In the genomic region with DNA sequence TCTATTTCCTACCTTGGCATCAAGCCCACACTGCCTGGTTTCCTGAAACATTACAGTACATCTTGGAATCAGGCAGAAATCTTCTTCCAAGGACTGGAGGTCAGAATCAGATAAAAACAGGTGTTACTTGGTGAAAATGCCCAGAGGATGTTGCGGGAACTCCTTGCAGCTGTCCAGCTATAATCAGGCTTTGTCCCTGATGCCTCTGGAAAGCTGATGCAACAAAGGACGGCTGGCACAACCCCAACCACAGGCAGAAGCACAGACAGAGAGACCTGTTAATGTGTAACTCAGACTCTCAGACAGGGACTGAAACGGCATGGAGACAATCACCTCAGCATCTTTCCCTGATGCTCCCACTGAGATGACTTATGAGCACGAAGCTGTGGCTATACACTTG, we compare ENCODE assay signal across 17 mouse cellular contexts.
DNase-seq lines count a peak whose midpoint lies in the region; ATAC-seq lines count a peak whose summit lies in the region.
"Had no signal": no experiment of that assay in that cellular context is flagged by ENCODE, and none has a peak within 500 bp of the region (broad histone marks: within the 10 kb centered on the region; RNA-seq: fewer than 3 reads in every experiment).

No protein-coding gene starts in this region.

- peak; percentile 67 for DNase-seq in embryonic facial prominence, embryonic 14.5 days (ENCODE audit: low spot score)
- no peak for DNase-seq in embryonic facial prominence, embryonic 10.5 days (ENCODE audit: low spot score)
- DNase-seq in kidney, adult 11 months, result peak; percentile 7
- DNase-seq in right cerebral cortex, postnatal 10 days (ENCODE audit: low spot score in 2 of 2), result peak; percentile 22
- DNase-seq in right cerebral cortex, adult 2 months (ENCODE audit: low spot score in 2 of 2), result no peak
- DNase-seq in urinary bladder, adult 18-20 months (ENCODE audit: low spot score in 2 of 2), result no peak
- DNase-seq: layer of hippocampus, adult 9-11 months; thymus, postnatal 4 days had no signal

- H3K9ac ChIP-seq in embryonic facial prominence, embryonic 14.5 days (ENCODE audit: low read depth, low read length), result no peak overlapping the region
- H3K9ac ChIP-seq in kidney, embryonic 16.5 days (replicated peaks; ENCODE audit: low read length), result no peak overlapping the region
- no peak overlapping the region for H3K9ac ChIP-seq in neural tube, embryonic 15.5 days (replicated peaks)
- H3K9ac ChIP-seq: embryonic facial prominence, embryonic 13.5 days; midbrain, embryonic 12.5 days; stomach, embryonic 15.5 days had no signal

- ATAC-seq in embryonic facial prominence, embryonic 14.5 days (ENCODE audit: low read depth), result 0 out of 2 replicates have a peak, but pooled peaks have one; percentile 18
- ATAC-seq in kidney, embryonic 16.5 days (ENCODE audit: low FRiP score, low TSS enrichment), result no peak
- ATAC-seq in neural tube, embryonic 15.5 days (ENCODE audit: low FRiP score), result no peak
- ATAC-seq: forebrain, embryonic 16.5 days; hindbrain, embryonic 16.5 days; lung, postnatal 0 days had no signal

- H3K9me3 ChIP-seq in embryonic facial prominence, embryonic 14.5 days (ENCODE audit: control insufficient read depth, low read length), result no peaks in the 10 kb centered on the region
- H3K9me3 ChIP-seq in embryonic facial prominence, embryonic 10.5 days, result no peaks in the 10 kb centered on the region
- H3K9me3 ChIP-seq in kidney, embryonic 16.5 days (ENCODE audit: low read length), result no peaks in the 10 kb centered on the region
- H3K9me3 ChIP-seq in neural tube, embryonic 15.5 days (replicated peaks), result no peaks in the 10 kb centered on the region
- H3K9me3 ChIP-seq: embryonic facial prominence, embryonic 13.5 days; midbrain, embryonic 12.5 days; stomach, embryonic 15.5 days had no signal

- no peak overlapping the region for H3K4me2 ChIP-seq in embryonic facial prominence, embryonic 14.5 days (ENCODE audit: low read depth, low read length)
- H3K4me2 ChIP-seq in kidney, embryonic 16.5 days (replicated peaks; ENCODE audit: low read depth, low read length), result no peak overlapping the region
- no peak overlapping the region for H3K4me2 ChIP-seq in neural tube, embryonic 15.5 days
- H3K4me2 ChIP-seq: embryonic facial prominence, embryonic 13.5 days; midbrain, embryonic 12.5 days; stomach, embryonic 15.5 days had no signal

- no peaks in the 10 kb centered on the region for H3K36me3 ChIP-seq in embryonic facial prominence, embryonic 14.5 days (ENCODE audit: control insufficient read depth, insufficient read depth, low read length)
- no peaks in the 10 kb centered on the region for H3K36me3 ChIP-seq in embryonic facial prominence, embryonic 10.5 days (replicated peaks)
- no peaks in the 10 kb centered on the region for H3K36me3 ChIP-seq in kidney, embryonic 16.5 days (ENCODE audit: insufficient read depth, low read length)
- H3K36me3 ChIP-seq in neural tube, embryonic 15.5 days, result no peaks in the 10 kb centered on the region
- H3K36me3 ChIP-seq: embryonic facial prominence, embryonic 13.5 days; midbrain, embryonic 12.5 days; stomach, embryonic 15.5 days had no signal

- WGBS in embryonic facial prominence, embryonic 14.5 days, result 49% methylated on average over 4 of the region's 4 CpGs
- WGBS in embryonic facial prominence, embryonic 10.5 days, result 71% methylated on average over 4 of the region's 4 CpGs
- 71% methylated on average over 4 of the region's 4 CpGs for WGBS in kidney, embryonic 16.5 days
- WGBS in neural tube, embryonic 15.5 days, result 19% methylated on average over 4 of the region's 4 CpGs

- no peaks in the 10 kb centered on the region for H3K27me3 ChIP-seq in embryonic facial prominence, embryonic 14.5 days (replicated peaks; ENCODE audit: control insufficient read depth, insufficient read depth, low read length)
- H3K27me3 ChIP-seq in embryonic facial prominence, embryonic 10.5 days (replicated peaks; ENCODE audit: low read depth, poor library complexity, severe bottlenecking), result no peaks in the 10 kb centered on the region
- H3K27me3 ChIP-seq in kidney, embryonic 16.5 days (ENCODE audit: insufficient read depth, low read length), result no peaks in the 10 kb centered on the region
- H3K27me3 ChIP-seq in neural tube, embryonic 15.5 days (replicated peaks), result no peaks in the 10 kb centered on the region
- H3K27me3 ChIP-seq: embryonic facial prominence, embryonic 13.5 days; midbrain, embryonic 12.5 days; stomach, embryonic 15.5 days had no signal

- H3K4me1 ChIP-seq in embryonic facial prominence, embryonic 14.5 days (ENCODE audit: control insufficient read depth, insufficient read depth, low read length), result peaks cover 13% of the 10 kb centered on the region; the same call in 1 of the 2 replicates
- H3K4me1 ChIP-seq in embryonic facial prominence, embryonic 10.5 days, result peaks cover 4% of the 10 kb centered on the region; the same call in 1 of the 2 replicates
- 0 out of 2 replicates have a peak, but pooled peaks cover 2% of the 10 kb centered on the region for H3K4me1 ChIP-seq in kidney, embryonic 16.5 days (ENCODE audit: insufficient read depth, low read length)
- 0 out of 2 replicates have a peak, but pooled peaks cover 7% of the 10 kb centered on the region for H3K4me1 ChIP-seq in neural tube, embryonic 15.5 days
- H3K4me1 ChIP-seq: midbrain, embryonic 12.5 days; stomach, embryonic 15.5 days had no signal

- no peak overlapping the region for H3K27ac ChIP-seq in embryonic facial prominence, embryonic 14.5 days (replicated peaks; ENCODE audit: low read depth, low read length)
- no peak overlapping the region for H3K27ac ChIP-seq in embryonic facial prominence, embryonic 10.5 days (replicated peaks)
- no peak overlapping the region for H3K27ac ChIP-seq in kidney, embryonic 16.5 days (ENCODE audit: low read length)
- H3K27ac ChIP-seq in neural tube, embryonic 15.5 days (replicated peaks), result 0 out of 2 replicates have a peak overlapping the region, but pooled peaks have one; percentile 20
- H3K27ac ChIP-seq: embryonic facial prominence, embryonic 13.5 days; heart, adult 2 months; midbrain, embryonic 12.5 days; stomach, embryonic 15.5 days had no signal

- H3K4me3 ChIP-seq in embryonic facial prominence, embryonic 14.5 days (ENCODE audit: low read depth, low read length), result no peak overlapping the region
- H3K4me3 ChIP-seq in embryonic facial prominence, embryonic 10.5 days, result no peak overlapping the region
- no peak overlapping the region for H3K4me3 ChIP-seq in kidney, embryonic 16.5 days (ENCODE audit: low read length)
- no peak overlapping the region for H3K4me3 ChIP-seq in neural tube, embryonic 15.5 days (replicated peaks)
- H3K4me3 ChIP-seq: embryonic facial prominence, embryonic 13.5 days; heart, adult 2 months; midbrain, embryonic 12.5 days; stomach, embryonic 15.5 days had no signal

Comparison
In these comparisons a context has a peak if more than half of its experiments do, and no peak if none do; other contexts are left out.
1. DNase-seq: peak in embryonic facial prominence, embryonic 14.5 days (single experiment), kidney, adult 11 months (single experiment) and right cerebral cortex, postnatal 10 days (2 of 2); none in embryonic facial prominence, embryonic 10.5 days (single experiment), right cerebral cortex, adult 2 months (0 of 2) and urinary bladder, adult 18-20 months (0 of 2).